9 mouse cellular contexts compared by ENCODE assay signal in genomic region chr9:120830526-120830925, GRCm38 (mm10).
DNase-seq lines count a peak whose midpoint lies in the region; ATAC-seq and TF ChIP-seq lines count a peak whose summit lies in the region.
"Had no signal": no experiment of that assay in that cellular context is flagged by ENCODE, and none has a peak within 500 bp of the region (broad histone marks: within the 10 kb centered on the region; RNA-seq: fewer than 3 reads in every experiment).

No protein-coding gene starts in this region.

- DNase-seq in layer of hippocampus, adult 9-11 months: peak; percentile 47
- no peak for DNase-seq in layer of hippocampus, postnatal 36 days
- peak; percentile 91 to 96 for DNase-seq in adrenal gland, adult (ENCODE audit: inconsistent age in 2 of 2, low spot score in 1 of 2)
- peak; percentile 93 to 94 for DNase-seq in cerebellum, postnatal 14 days
- DNase-seq in spleen, postnatal 10 days (ENCODE audit: low spot score in 2 of 2): no peak

- no peak overlapping the region for H3K9ac ChIP-seq in intestine, postnatal 0 days (ENCODE audit: low read depth, low read length)
- no peak overlapping the region for H3K9ac ChIP-seq in midbrain, embryonic 16.5 days (ENCODE audit: low read depth, low read length)
- H3K9ac ChIP-seq: heart, embryonic 15.5 days had no signal

- peak overlapping the region; percentile 63 for H3K27ac ChIP-seq in intestine, postnatal 0 days (ENCODE audit: low read depth, low read length)
- H3K27ac ChIP-seq in midbrain, embryonic 16.5 days (ENCODE audit: low read length): no peak overlapping the region
- H3K27ac ChIP-seq: heart, embryonic 15.5 days had no signal

- 0 out of 2 replicates have a peak, but pooled peaks cover 4% of the 10 kb centered on the region for H3K4me1 ChIP-seq in intestine, postnatal 0 days (replicated peaks; ENCODE audit: control insufficient read depth, insufficient read depth, low read length)
- no peaks in the 10 kb centered on the region for H3K4me1 ChIP-seq in midbrain, embryonic 16.5 days (ENCODE audit: control insufficient read depth, insufficient read depth, low read length)
- H3K4me1 ChIP-seq: heart, embryonic 15.5 days had no signal

- WGBS in intestine, postnatal 0 days: 18% methylated on average over 5 of the region's 5 CpGs
- 66% methylated on average over 5 of the region's 5 CpGs for WGBS in midbrain, embryonic 16.5 days

- H3K4me3 ChIP-seq in intestine, postnatal 0 days (ENCODE audit: low read depth, low read length): no peak overlapping the region
- H3K4me3 ChIP-seq in midbrain, embryonic 16.5 days (ENCODE audit: low read depth, low read length): no peak overlapping the region
- H3K4me3 ChIP-seq: heart, embryonic 15.5 days had no signal

- ATAC-seq in intestine, postnatal 0 days: peak; percentile 83
- no peak for ATAC-seq in frontal cortex, adult (ENCODE audit: low TSS enrichment)
- no peak for ATAC-seq in midbrain, embryonic 16.5 days

- no peaks in the 10 kb centered on the region for H3K9me3 ChIP-seq in intestine, postnatal 0 days (ENCODE audit: control insufficient read depth)
- H3K9me3 ChIP-seq in midbrain, embryonic 16.5 days (replicated peaks; ENCODE audit: control insufficient read depth, low read length, poor library complexity, severe bottlenecking): no peaks in the 10 kb centered on the region
- H3K9me3 ChIP-seq: heart, embryonic 15.5 days had no signal

- no peaks in the 10 kb centered on the region for H3K27me3 ChIP-seq in intestine, postnatal 0 days (replicated peaks; ENCODE audit: control insufficient read depth, insufficient read depth, low read length)
- no peaks in the 10 kb centered on the region for H3K27me3 ChIP-seq in midbrain, embryonic 16.5 days (ENCODE audit: control insufficient read depth, insufficient read depth, low read depth, low read length)
- H3K27me3 ChIP-seq: heart, embryonic 15.5 days had no signal

- H3K4me2 ChIP-seq in intestine, postnatal 0 days (replicated peaks; ENCODE audit: low read depth): peak overlapping the region; percentile 10; the same call in 1 of the 2 replicates
- no peak overlapping the region for H3K4me2 ChIP-seq in midbrain, embryonic 16.5 days (ENCODE audit: low read length)
- H3K4me2 ChIP-seq: heart, embryonic 15.5 days had no signal

- H3K36me3 ChIP-seq in intestine, postnatal 0 days (ENCODE audit: control insufficient read depth, insufficient read depth): no peaks in the 10 kb centered on the region
- no peaks in the 10 kb centered on the region for H3K36me3 ChIP-seq in midbrain, embryonic 16.5 days (ENCODE audit: control insufficient read depth, insufficient read depth, low read length)
- H3K36me3 ChIP-seq: heart, embryonic 15.5 days had no signal

- peak; percentile 73 for TF ChIP-seq CTCF in intestine, postnatal 0 days (IDR thresholded peaks at IDR 0.05; ENCODE audit: low read depth)

Comparison
In these comparisons a context has a peak if more than half of its experiments do, and no peak if none do; other contexts are left out.
1. DNase-seq: peak in layer of hippocampus, adult 9-11 months (single experiment), adrenal gland, adult (2 of 2) and cerebellum, postnatal 14 days (2 of 2); none in layer of hippocampus, postnatal 36 days (0 of 2) and spleen, postnatal 10 days (0 of 2).